Mouse (Mus musculus) gastrocnemius, postnatal 25 days (tissue): ENCODE measurements at regions not wholly inside any gene's neighbourhood (a gene's known extent, or its start where the extent isn't known, plus 50 kb on each side); places are given as distances from the start of the nearest gene placed in this dataset.
A peak's percentile ranks its signal among the peaks of the same experiment; 100 is the strongest.
"Not testable (repeated sequence)": the region's sequence is repeated elsewhere in the genome, so short reads cannot be mapped to it uniquely, and the experiment has no call there.

ENCODE experiments used
- DNase-seq: peaks from one replicate; pipeline ENCODE4 v3.0.0; 2022

- DNase-seq: no peak
These were observed 350.3 kb downstream of the Sox9 start for GRCm38 (mm10) chr11:113132078-113133064.

DNA sequence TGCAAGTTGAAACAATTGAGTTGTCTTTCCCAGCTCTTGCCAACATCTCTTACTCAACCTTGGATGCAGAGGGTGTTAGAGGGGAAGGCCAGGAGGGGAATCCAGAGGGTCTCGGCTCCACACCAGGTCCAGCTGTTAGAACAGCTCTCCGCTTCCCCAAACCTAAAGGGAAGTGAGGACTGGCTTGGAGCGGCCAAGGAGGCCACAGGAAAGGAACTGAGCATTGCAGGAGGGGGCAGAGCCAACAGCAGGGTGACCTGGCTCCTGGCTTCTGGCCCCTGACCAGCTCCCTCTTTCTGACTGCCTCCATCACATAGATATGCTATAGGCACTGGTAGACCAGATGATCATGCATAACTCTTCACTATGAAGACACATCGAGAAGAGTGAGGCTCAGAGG lies 351.4 kb downstream of the Sox9 start:
- DNase-seq: no peak

DNA sequence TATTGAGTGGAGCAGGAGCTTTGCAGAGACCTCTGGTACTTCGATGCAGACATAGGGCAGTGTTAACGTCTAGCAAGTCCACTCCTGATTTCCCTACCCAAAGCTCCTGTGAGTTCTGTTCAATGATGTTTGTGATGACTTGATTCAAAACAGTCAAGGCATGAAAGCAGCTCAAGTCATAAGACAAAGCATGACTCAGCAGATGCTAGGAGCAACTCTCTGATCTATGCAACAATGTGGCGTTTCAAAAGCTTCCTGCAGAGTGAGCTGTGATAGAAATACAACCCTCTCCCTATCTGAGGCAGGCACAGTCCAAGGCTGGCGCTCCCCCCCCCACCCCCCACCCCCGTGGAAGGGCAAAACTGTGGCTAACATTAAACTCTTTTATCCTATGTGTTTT lies 353.2 kb downstream of the Sox9 start:
- DNase-seq: no peak

- no peak for DNase-seq
These were observed 356.4 kb downstream of the Sox9 start for GRCm38 (mm10) chr11:113138462-113138861.

GRCm38 (mm10) chr11:113140595-113140994 lies 358.6 kb downstream of the Sox9 start:
- no peak for DNase-seq

DNA sequence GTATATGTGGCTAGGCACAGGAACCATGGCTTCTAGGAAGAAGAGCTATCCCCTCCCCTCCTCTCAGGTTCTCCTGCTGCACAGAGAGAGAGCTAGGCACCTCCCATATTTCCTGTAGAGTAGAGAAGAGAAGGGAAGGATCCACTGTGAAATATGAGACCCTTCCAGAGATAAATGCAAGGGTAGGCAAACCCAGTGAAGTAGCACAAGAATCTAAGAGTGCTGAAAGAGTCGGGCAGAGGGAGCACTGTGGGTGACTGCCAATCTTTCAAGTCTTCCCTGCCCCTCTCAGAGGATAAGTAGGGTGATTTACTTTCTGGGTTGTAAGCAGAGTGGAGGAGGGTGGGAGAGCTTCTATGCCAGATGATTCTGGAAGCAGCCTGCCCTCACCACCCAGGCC lies 360.8 kb downstream of the Sox9 start:
- no peak for DNase-seq

DNA sequence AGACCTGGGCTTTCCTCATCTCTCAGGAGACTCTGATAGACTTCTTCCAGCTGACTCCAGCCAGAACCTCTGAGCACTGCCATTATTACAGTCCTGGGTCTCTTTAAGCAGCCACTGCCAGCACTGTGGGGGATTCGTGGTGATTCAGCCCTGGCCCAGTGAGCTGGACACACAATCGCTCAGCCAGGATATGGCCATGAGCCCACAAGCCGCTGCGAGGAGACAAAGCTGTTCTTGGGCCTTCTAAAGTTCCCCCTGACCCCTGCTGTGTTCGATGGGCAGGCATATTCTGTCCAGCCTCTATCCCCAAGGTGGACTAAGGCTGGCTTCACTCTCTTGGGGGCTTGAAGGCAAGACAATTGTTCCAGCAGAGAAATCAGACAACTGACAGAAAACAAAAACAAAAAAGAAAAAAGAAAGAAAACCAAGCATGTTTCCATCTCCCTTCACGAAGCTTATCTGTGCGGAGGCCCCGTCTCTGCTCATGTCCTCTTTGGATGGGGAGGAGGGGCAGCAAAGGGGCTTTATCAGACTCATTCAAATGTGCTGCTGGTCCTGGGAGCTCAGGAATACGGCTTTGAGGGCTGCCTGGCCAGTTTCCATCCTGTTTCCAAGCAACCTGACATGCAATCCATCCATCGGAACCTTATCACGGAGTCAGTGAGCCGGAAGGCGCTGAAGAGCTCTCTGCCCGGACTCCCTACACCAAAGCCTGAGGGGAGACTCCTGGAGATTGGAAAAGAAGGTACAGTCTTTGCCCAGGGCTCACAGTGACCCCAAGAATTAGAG lies 362.0 kb downstream of the Sox9 start:
- peak; percentile 71 for DNase-seq

GRCm38 (mm10) chr11:113145721-113146120 lies 363.7 kb downstream of the Sox9 start:
- no peak for DNase-seq

DNA sequence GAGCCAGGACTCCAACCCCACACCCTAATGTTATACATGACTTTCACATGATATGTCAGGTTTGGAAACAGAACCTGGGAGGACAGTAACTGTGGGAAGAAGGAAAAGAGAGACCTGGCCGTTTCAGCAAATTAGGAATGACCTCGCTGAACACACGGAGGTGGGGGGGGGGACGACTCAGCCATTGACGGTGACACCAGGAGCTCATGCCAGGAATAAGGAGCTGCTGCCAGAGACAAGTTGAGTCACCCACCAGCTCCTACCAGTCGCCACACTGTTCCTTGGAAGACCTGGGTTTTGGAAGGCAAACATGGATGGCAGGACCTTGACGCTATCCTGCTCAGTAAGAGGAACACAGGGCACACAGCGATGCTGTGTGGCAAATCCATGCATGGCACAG lies 364.7 kb downstream of the Sox9 start:
- no peak for DNase-seq

GRCm38 (mm10) chr11:113147535-113148197 lies 365.6 kb downstream of the Sox9 start:
- DNase-seq: no peak

DNA sequence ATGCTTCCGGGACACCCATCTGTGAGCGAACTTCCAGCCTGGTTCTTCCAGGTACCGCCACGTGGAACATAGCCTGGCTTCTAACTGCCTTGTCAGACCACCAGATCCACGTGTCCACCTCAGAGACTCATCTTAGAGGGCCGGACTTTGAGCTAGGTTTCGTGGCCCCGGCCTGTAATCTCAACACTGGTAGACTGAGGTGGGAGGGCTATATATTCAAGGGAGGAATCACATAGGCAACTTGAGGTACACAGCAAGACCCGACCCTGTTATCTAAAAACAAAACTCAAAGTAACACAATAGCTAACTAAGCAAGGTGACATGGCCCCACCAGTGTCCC lies 366.1 kb downstream of the Sox9 start:
- DNase-seq: no peak

DNA sequence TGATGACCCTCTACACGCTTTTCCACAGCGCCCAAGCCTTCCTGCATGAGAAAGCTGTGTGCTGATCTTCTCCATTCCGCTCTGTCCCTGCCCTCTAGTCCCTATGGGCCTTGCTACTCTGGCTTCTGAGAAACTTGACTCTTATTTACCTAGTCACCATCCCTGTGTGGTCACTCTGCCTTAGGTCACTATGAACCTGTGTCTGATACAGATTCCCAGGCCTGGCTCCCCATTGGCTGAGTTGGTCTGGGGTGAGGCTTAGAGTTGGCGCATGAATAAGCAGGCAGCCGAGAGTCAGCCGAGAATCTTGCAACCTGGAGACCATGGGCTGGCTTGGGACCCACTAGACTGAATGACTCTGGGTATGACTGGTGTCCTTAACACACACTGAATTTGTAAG lies 373.5 kb downstream of the Sox9 start:
- DNase-seq: no peak

- no peak for DNase-seq
These were observed 381.9 kb downstream of the Sox9 start for GRCm38 (mm10) chr11:113163941-113164340.

DNA sequence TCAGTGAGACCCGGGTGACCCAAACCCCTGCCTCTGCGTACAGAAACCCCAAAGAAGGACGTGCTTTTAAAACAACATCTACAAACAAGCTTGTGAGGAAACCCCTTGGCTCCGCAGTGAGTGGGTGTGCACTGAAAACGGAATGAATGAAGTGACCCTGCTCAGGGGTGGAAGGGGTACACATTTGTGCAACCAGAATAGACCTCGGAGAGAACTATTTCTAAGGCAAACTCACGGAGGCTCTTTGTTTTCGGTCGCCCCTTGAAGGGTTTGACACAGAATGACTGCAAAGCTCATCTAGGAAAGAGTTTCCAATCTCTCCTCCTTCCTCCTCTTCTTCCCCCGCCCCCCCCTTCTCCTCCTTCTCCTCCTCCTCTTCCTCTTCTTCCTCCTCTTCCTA lies 382.5 kb downstream of the Sox9 start:
- no peak for DNase-seq

DNA sequence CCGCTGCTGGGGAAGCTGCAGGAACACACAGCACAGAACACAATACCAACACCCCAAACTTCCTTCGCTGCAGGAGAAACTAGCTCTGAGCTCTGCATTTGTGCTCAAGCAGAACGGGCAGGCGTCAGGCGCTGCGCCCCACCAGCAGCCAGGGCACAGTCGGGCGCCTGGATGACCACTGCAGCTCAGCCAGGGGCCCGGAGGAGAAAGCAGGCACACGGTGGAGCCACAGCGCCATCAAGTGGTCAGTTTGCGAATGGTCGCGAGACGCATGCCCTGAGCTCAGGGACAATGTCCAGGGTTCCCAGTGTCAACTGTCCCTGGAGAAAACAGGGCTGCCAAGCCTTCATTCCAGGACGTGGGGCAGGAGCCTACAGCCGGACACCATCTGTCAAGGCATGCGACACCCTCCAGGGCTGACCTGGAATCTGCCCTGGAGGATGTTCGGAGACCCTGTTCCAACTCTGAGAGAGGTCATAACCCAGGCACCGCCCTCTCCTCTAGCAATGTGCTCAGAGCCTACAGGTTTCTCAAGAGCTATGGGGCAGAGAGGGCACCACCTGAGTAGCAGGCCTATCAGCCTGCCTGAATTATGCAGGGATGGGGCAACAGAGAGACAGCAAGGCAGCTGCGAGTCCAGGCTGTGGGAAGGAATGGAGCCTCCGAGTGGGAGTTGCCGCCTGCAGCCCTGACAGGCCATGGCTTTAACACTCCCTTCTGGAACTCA lies 383.2 kb downstream of the Sox9 start:
- DNase-seq: peak; percentile 78

DNA sequence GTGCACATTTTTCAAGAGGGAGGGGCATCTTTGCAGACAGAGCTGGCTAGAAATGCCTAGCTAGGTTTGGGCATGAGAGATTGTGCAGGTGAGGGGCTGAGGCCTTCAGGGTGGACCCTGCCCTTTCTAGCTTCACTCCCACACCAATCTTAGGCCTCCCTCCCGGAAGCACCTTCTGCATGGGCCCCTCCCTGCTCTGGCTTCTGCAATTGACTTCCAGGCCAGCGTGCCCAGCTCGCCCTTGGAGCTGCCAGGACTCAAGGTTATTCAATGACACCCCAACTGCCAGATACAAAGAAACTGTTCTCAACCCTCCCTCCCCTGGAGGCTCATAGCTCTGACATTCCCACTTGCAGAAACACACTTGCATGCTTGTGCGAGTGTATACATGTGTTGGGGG lies 384.5 kb downstream of the Sox9 start:
- DNase-seq: no peak

GRCm38 (mm10) chr11:113172497-113173140 lies 390.6 kb downstream of the Sox9 start:
- peak; percentile 44 for DNase-seq

GRCm38 (mm10) chr11:113173317-113173716 lies 391.3 kb downstream of the Sox9 start:
- DNase-seq: not testable (repeated sequence)

- DNase-seq: no peak
These were observed 392.0 kb downstream of the Sox9 start for GRCm38 (mm10) chr11:113174011-113174507.

- DNase-seq: no peak
These were observed 393.3 kb downstream of the Sox9 start for GRCm38 (mm10) chr11:113175323-113175722.

- no peak for DNase-seq
These were observed 394.2 kb downstream of the Sox9 start for GRCm38 (mm10) chr11:113176183-113176582.
